Mouse (Mus musculus): ENCODE measurements around the gene Nox3.

The Nox3 gene

GRCm38 (mm10) chr17:3610307-3610754 is 85.7 kb downstream of the Nox3 start:
- DNase-seq (ENCODE audit: extremely low spot score), result no peak

DNA sequence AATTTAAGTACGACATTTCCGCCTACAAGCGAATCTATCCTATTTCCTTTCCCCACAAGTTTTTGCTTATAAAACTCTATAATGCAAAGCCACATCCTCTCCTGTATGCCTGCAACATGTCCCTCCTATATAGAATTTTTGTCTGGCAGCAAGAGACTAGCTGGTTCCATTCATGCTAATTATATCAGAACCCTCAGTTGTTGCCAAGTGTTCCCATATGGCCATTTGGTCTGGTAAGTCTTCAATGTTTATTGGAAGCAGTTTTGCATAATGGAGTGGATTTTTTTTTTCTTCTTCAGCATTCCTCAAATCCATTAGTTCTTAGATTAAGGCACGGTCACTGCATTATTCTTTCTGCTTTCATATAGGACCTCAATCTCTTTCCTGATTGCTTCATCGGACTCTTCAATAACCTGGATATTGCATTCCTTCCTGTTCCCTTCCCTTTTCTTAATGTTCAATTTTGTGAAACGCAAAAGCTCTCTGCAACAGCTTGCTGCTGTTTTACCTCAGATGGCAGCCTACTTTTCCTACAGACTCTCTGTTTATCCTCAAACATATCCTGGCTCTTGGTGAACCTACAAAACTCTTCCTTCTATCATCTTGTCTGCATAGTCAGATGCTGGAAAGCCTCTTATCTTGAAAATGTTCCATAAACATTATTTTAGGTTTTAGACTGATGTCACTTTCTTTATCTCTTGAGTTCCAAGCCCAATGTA is 92.9 kb downstream of the Nox3 start:
- no peak for DNase-seq (ENCODE audit: extremely low spot score)

- no peak for DNase-seq (ENCODE audit: extremely low spot score)
Measured at GRCm38 (mm10) chr17:3598393-3598792, 97.7 kb downstream of the Nox3 start.

DNA sequence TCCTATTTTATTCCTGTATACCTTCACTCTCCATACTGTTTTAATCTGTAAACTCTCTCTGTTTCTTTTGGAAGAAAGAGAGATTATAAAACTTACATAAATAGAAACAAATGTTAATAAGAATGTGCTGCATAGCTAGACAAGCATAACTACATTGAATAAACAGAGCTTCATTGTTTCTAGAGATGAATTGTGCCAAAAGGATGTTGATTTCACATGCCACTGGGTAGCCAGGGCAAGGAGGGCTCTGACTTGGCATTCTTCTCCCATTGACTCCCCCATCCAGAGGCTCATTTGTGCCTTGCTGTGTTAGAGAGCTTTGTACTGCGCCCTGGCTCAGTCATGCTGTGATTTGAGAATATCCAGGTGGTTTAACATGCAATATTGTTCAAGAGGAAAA is 98.2 kb downstream of the Nox3 start:
- DNase-seq (ENCODE audit: extremely low spot score), result no peak

DNA sequence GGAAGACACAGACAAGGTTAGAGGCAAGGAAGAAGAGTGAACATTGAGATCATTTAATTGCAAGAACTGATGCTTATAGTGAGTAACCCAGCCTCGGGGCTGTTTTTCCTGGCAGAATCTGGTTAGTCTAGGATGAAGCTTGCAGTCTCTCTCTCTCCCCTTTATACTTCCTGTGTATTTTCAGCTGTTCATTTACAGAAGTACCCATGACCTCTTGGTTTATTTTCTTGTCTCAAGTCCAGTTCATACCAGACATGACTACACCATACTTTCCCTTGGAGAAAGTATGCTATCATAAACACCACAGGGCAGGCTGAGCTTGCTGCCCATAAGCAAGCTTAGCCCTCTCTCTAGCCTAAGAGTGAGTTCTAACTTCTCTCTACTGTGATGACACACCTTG is 98.9 kb downstream of the Nox3 start:
- no peak for DNase-seq (ENCODE audit: extremely low spot score)

Measured in embryo, embryonic 9.5 days (tissue).